In the genomic region with DNA sequence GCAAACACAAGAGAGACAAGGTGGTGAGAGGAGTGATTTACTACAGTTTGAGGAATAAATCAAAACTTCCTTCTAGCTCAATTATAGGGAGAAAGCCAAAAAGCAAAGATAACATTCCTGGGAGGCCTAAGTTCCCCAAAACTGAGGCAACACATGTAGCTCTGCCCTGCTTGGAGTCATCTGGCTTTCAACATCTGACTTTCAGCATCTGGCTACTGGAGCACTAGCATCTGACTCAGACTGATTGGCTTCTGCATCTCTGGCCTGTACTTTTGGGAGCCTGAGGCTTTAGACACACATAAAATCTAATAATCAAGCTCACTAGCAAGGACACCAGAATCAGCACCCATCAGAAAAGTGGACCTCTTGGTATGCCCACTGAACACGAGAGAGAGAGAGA, we compare ENCODE assay signal across 26 mouse cellular contexts.
A peak's percentile ranks its signal among the peaks of the same experiment; 100 is the strongest.
DNase-seq lines count a peak whose midpoint lies in the region; ATAC-seq and TF ChIP-seq lines count a peak whose summit lies in the region.
"Had no signal": no experiment of that assay in that cellular context is flagged by ENCODE, and none has a peak within 500 bp of the region (broad histone marks: within the 10 kb centered on the region; RNA-seq: fewer than 3 reads in every experiment).

No protein-coding gene starts in this region.

- no peak for ATAC-seq in heart, embryonic 11.5 days (replicated peaks; ENCODE audit: insufficient number of reproducible peaks, low FRiP score, low TSS enrichment)
- ATAC-seq: activated CD4-positive, CD25-positive, alpha-beta regulatory T cell, adult 4 months; forebrain, embryonic 14.5 days; forebrain, postnatal 0 days; intestine, postnatal 0 days had no signal

- H3K4me1 ChIP-seq in heart, embryonic 11.5 days (ENCODE audit: control insufficient read depth, insufficient read depth, low read length): no peaks in the 10 kb centered on the region
- peaks cover 2% of the 10 kb centered on the region; the same call in 1 of the 2 replicates for H3K4me1 ChIP-seq in embryonic fibroblast, embryonic 13.5 days (ENCODE audit: control insufficient read depth, insufficient read depth, low read length)

- no peaks in the 10 kb centered on the region for H3K9me3 ChIP-seq in heart, embryonic 11.5 days (replicated peaks; ENCODE audit: control insufficient read depth, low read length)
- H3K9me3 ChIP-seq: embryonic facial prominence, embryonic 10.5 days; embryonic facial prominence, embryonic 13.5 days; heart, embryonic 13.5 days; hindbrain, embryonic 12.5 days; hindbrain, embryonic 15.5 days had no signal

- H3K9ac ChIP-seq in heart, embryonic 11.5 days (ENCODE audit: low read depth, low read length): no peak overlapping the region
- H3K9ac ChIP-seq: embryonic facial prominence, embryonic 13.5 days; forebrain, postnatal 0 days; heart, embryonic 13.5 days; hindbrain, embryonic 12.5 days; hindbrain, embryonic 15.5 days had no signal

- TF ChIP-seq POLR2A in embryonic fibroblast, embryonic 13.5 days (IDR thresholded peaks at IDR 0.05; ENCODE audit: low read depth, low read length): no peak

- DNase-seq in heart, adult 8-10 months (ENCODE audit: low spot score): peak; percentile 12
- DNase-seq in heart, postnatal 36 days: no peak
- DNase-seq in heart, postnatal 10 days: peak; percentile 1 to 15
- peak; percentile 2 for DNase-seq in skeletal muscle tissue, adult 2 months (ENCODE audit: low read depth, low spot score)
- no peak for DNase-seq in layer of hippocampus, adult 8-10 months (ENCODE audit: low spot score in 2 of 2)
- DNase-seq: adrenal gland, adult 8-10 months; adrenal gland, postnatal 25 days; cerebellum, adult 11-12 months; cerebellum, adult 8-10 months; cerebellum, postnatal 10 days; cerebellum, postnatal 36 days; embryo, embryonic 11 days; forebrain, postnatal 0 days; gastrocnemius, adult 2 months; gastrocnemius, postnatal 14 days; kidney, adult 2 months had no signal

- H3K27ac ChIP-seq in heart, embryonic 11.5 days (ENCODE audit: low read depth, low read length): no peak overlapping the region
- peak overlapping the region; percentile 52; the same call in 1 of the 2 replicates for H3K27ac ChIP-seq in embryonic fibroblast, embryonic 13.5 days (ENCODE audit: insufficient read depth, low read length)
- H3K27ac ChIP-seq: embryonic facial prominence, embryonic 10.5 days; embryonic facial prominence, embryonic 13.5 days; gastrocnemius, adult 2 months; heart, embryonic 13.5 days; hindbrain, embryonic 12.5 days; hindbrain, embryonic 15.5 days had no signal

- H3K4me2 ChIP-seq in heart, embryonic 11.5 days: no peak overlapping the region
- H3K4me2 ChIP-seq: embryonic facial prominence, embryonic 13.5 days; heart, embryonic 13.5 days; hindbrain, embryonic 12.5 days; hindbrain, embryonic 15.5 days had no signal

- peaks cover 3% of the 10 kb centered on the region; the same call in 1 of the 2 replicates for H3K27me3 ChIP-seq in heart, embryonic 11.5 days (ENCODE audit: control insufficient read depth, insufficient read depth, low read length)

- intact Hi-C loops in heart, postnatal 36 days (cut with DNase I): no loop called here
- intact Hi-C loops in heart, postnatal 10 days (cut with DNase I): no loop called here

- no peak overlapping the region for H3K4me3 ChIP-seq in heart, embryonic 11.5 days (ENCODE audit: low read depth, low read length)
- no peak overlapping the region for H3K4me3 ChIP-seq in embryonic fibroblast, embryonic 13.5 days (ENCODE audit: insufficient read depth, low read length)
- H3K4me3 ChIP-seq: embryonic facial prominence, embryonic 10.5 days; embryonic facial prominence, embryonic 13.5 days; gastrocnemius, adult 2 months; heart, embryonic 13.5 days; hindbrain, embryonic 12.5 days; hindbrain, embryonic 15.5 days had no signal

- H3K36me3 ChIP-seq in heart, embryonic 11.5 days (ENCODE audit: control insufficient read depth, insufficient read depth, low read length): no peaks in the 10 kb centered on the region
- H3K36me3 ChIP-seq: embryonic facial prominence, embryonic 10.5 days; embryonic facial prominence, embryonic 13.5 days; heart, embryonic 13.5 days; hindbrain, embryonic 12.5 days; hindbrain, embryonic 15.5 days had no signal

- WGBS in heart, embryonic 11.5 days (ENCODE audit: insufficient replicate concordance): 22% methylated on average over 1 of the region's 1 CpGs

- TF ChIP-seq CTCF in embryonic fibroblast, embryonic 13.5 days (IDR thresholded peaks at IDR 0.05; ENCODE audit: borderline replicate concordance, insufficient read depth, low read length): no peak

Comparison
In these comparisons a context has a peak if more than half of its experiments do, and no peak if none do; other contexts are left out.
1. DNase-seq: peak in heart, adult 8-10 months (single experiment), heart, postnatal 10 days (2 of 2) and skeletal muscle tissue, adult 2 months (single experiment); none in heart, postnatal 36 days (0 of 2) and layer of hippocampus, adult 8-10 months (0 of 2).